27 mouse cellular contexts compared by ENCODE assay signal in the genomic region with DNA sequence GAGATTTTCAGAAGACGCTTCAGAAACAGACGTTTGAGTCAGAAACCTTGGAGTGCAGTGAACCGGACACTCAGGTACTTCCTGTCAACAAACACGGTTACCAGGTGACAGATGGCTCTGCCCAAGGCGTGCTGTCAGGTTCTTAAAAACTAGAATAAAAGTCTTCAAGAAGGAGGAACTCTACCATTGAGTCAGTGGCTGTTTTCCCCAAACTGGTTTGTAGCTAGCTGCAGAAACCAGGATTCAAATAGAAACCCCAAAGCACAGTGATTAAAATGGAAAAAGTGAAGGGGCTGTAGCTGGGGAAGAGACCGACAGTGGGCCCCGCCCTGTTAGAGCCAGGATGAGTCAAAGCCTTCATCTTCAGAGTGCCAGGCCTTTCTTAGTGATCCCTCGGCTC.
A peak's percentile ranks its signal among the peaks of the same experiment; 100 is the strongest.
DNase-seq lines count a peak whose midpoint lies in the region; ATAC-seq and TF ChIP-seq lines count a peak whose summit lies in the region.
"Had no signal": no experiment of that assay in that cellular context is flagged by ENCODE, and none has a peak within 500 bp of the region (broad histone marks: within the 10 kb centered on the region; RNA-seq: fewer than 3 reads in every experiment).

No protein-coding gene starts in this region.

- H3K9me3 ChIP-seq in kidney, embryonic 14.5 days (ENCODE audit: control insufficient read depth, low read length), result no peaks in the 10 kb centered on the region
- H3K9me3 ChIP-seq: forebrain, embryonic 13.5 days; hindbrain, embryonic 15.5 days; intestine, embryonic 15.5 days; lung, embryonic 15.5 days; neural tube, embryonic 15.5 days had no signal

- 57% methylated on average over 8 of the region's 8 CpGs for WGBS in spleen, adult 2 months
- WGBS in kidney, embryonic 14.5 days, result 65% methylated on average over 8 of the region's 8 CpGs

- no peaks in the 10 kb centered on the region for H3K27me3 ChIP-seq in spleen, adult 2 months (ENCODE audit: control insufficient read depth, insufficient read depth, low read length)
- no peaks in the 10 kb centered on the region for H3K27me3 ChIP-seq in kidney, embryonic 14.5 days (ENCODE audit: control insufficient read depth, insufficient read depth, low read length)
- H3K27me3 ChIP-seq: forebrain, embryonic 13.5 days; hindbrain, embryonic 15.5 days; intestine, embryonic 15.5 days; lung, embryonic 15.5 days; neural tube, embryonic 15.5 days had no signal

- no peak overlapping the region for H3K4me2 ChIP-seq in kidney, embryonic 14.5 days (replicated peaks; ENCODE audit: low read depth, low read length)
- H3K4me2 ChIP-seq: forebrain, embryonic 13.5 days; heart, embryonic 11.5 days; hindbrain, embryonic 15.5 days; intestine, embryonic 15.5 days; liver, embryonic 11.5 days; lung, embryonic 15.5 days; neural tube, embryonic 15.5 days had no signal

- H3K4me3 ChIP-seq in spleen, adult 2 months (ENCODE audit: extremely low read depth, insufficient read depth, insufficient read length), result no peak overlapping the region
- H3K4me3 ChIP-seq in kidney, embryonic 14.5 days (ENCODE audit: low read length), result no peak overlapping the region
- H3K4me3 ChIP-seq: forebrain, embryonic 13.5 days; hindbrain, embryonic 15.5 days; intestine, embryonic 15.5 days; lung, embryonic 15.5 days; neural tube, embryonic 15.5 days had no signal

- TF ChIP-seq POLR2A in spleen, adult 2 months (IDR thresholded peaks at IDR 0.05; ENCODE audit: low read depth, low read length), result no peak

- H3K4me1 ChIP-seq in spleen, adult 2 months (ENCODE audit: control insufficient read depth, insufficient read depth, insufficient read length), result peaks cover 6% of the 10 kb centered on the region; the same call in 1 of the 2 replicates
- no peaks in the 10 kb centered on the region for H3K4me1 ChIP-seq in kidney, embryonic 14.5 days (ENCODE audit: control insufficient read depth, insufficient read depth, low read length)
- H3K4me1 ChIP-seq: forebrain, embryonic 13.5 days; hindbrain, embryonic 15.5 days; intestine, embryonic 15.5 days; lung, embryonic 15.5 days; neural tube, embryonic 15.5 days had no signal

- H3K9ac ChIP-seq in kidney, embryonic 14.5 days (ENCODE audit: low read depth, low read length), result no peak overlapping the region
- H3K9ac ChIP-seq: forebrain, embryonic 13.5 days; hindbrain, embryonic 15.5 days; intestine, embryonic 15.5 days; lung, embryonic 15.5 days; neural tube, embryonic 15.5 days had no signal

- peak; percentile 27 to 39 for DNase-seq in spleen, adult 2 months (ENCODE audit: low read depth in 1 of 2, low spot score in 2 of 2)
- no peak for DNase-seq in spleen, postnatal 4 days (ENCODE audit: low spot score in 2 of 2)
- peak; percentile 37 for DNase-seq in CD4-positive, CD25-positive, alpha-beta regulatory T cell, adult 2 months (ENCODE audit: low read depth, low spot score)
- peak; percentile 67 for DNase-seq in induced T-regulatory cell, adult 2 months (ENCODE audit: low read depth)
- no peak for DNase-seq in layer of hippocampus, postnatal 10 days (ENCODE audit: low spot score in 2 of 2)
- DNase-seq in ovary, postnatal 14 days (ENCODE audit: low spot score), result no peak
- DNase-seq: adrenal gland, adult 8-10 months; cerebellum, adult 9-10 months; cerebellum, postnatal 36 days; gastrocnemius, postnatal 25 days; heart, adult 18-20 months; heart, postnatal 4 days; kidney, adult 2 months; kidney, postnatal 4 days; midbrain, embryonic 14.5 days; right cerebral cortex, adult 18-20 months; spleen, adult 18-20 months; thymus, postnatal 14 days had no signal

- ATAC-seq in kidney, embryonic 14.5 days (ENCODE audit: low FRiP score, low TSS enrichment), result no peak
- ATAC-seq: forebrain, embryonic 13.5 days; intestine, embryonic 15.5 days had no signal

- H3K27ac ChIP-seq in spleen, adult 2 months (ENCODE audit: insufficient read depth, low read length), result no peak overlapping the region
- no peak overlapping the region for H3K27ac ChIP-seq in kidney, embryonic 14.5 days (ENCODE audit: low read depth, low read length)
- H3K27ac ChIP-seq: forebrain, embryonic 13.5 days; hindbrain, embryonic 15.5 days; intestine, embryonic 15.5 days; kidney, postnatal 0 days; lung, embryonic 15.5 days; neural tube, embryonic 15.5 days had no signal

- TF ChIP-seq CTCF in spleen, adult 2 months (IDR thresholded peaks at IDR 0.05; ENCODE audit: extremely low read depth, insufficient read depth, insufficient read length, insufficient replicate concordance), result no peak

- H3K36me3 ChIP-seq in spleen, adult 2 months (ENCODE audit: control insufficient read depth, insufficient read depth, low read length), result peaks cover 40% of the 10 kb centered on the region
- no peaks in the 10 kb centered on the region for H3K36me3 ChIP-seq in kidney, embryonic 14.5 days (ENCODE audit: control insufficient read depth, insufficient read depth, low read length)
- H3K36me3 ChIP-seq: hindbrain, embryonic 15.5 days; intestine, embryonic 15.5 days; lung, embryonic 15.5 days; neural tube, embryonic 15.5 days had no signal

Comparison
In these comparisons a context has a peak if more than half of its experiments do, and no peak if none do; other contexts are left out.
1. DNase-seq: peak in spleen, adult 2 months (2 of 2), CD4-positive, CD25-positive, alpha-beta regulatory T cell, adult 2 months (single experiment) and induced T-regulatory cell, adult 2 months (single experiment); none in spleen, postnatal 4 days (0 of 2), layer of hippocampus, postnatal 10 days (0 of 2) and ovary, postnatal 14 days (single experiment).